20 mouse cellular contexts compared by ENCODE assay signal in the genomic region with DNA sequence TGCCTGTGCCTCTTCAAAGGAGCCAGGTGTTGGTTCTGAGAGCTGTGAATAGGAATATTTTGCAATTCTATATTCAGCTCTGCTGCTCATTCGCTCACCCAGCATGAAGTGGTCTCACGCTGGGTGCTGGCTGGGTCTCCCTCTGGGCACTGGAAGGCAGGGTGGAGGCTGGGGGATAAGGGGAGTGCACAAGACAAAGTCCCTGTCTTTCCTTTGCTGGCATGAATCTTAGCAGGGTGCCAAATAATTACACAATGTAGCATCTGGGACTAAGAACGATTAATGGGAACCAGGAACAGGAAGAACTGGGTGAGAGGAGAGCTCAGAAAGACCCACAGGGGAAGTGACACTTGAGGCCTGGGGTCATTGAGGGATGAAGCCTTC. TPM values are rescaled to one million over a fixed set of nuclear protein-coding genes. Genes with fewer than 3 reads are reported as not detected.
DNase-seq lines count a peak whose midpoint lies in the region; ATAC-seq and TF ChIP-seq lines count a peak whose summit lies in the region.
"Had no signal": no experiment of that assay in that cellular context is flagged by ENCODE, and none has a peak within 500 bp of the region (broad histone marks: within the 10 kb centered on the region; RNA-seq: fewer than 3 reads in every experiment).

No protein-coding gene starts in this region.

- peak overlapping the region; percentile 97; the same call in 1 of the 2 replicates for H3K27ac ChIP-seq in heart, adult 2 months
- no peak overlapping the region for H3K27ac ChIP-seq in neural tube, embryonic 13.5 days (replicated peaks)

- no peak overlapping the region for H3K4me2 ChIP-seq in neural tube, embryonic 13.5 days
- H3K4me2 ChIP-seq: hindbrain, embryonic 15.5 days; limb, embryonic 15.5 days; lung, embryonic 14.5 days had no signal

- no peaks in the 10 kb centered on the region for H3K79me2 ChIP-seq in heart, adult 2 months (replicated peaks; ENCODE audit: control insufficient read depth, insufficient read depth, low read length)

- H3K9ac ChIP-seq in heart, adult 2 months (ENCODE audit: low read depth, low read length): no peak overlapping the region
- 0 out of 2 replicates have a peak overlapping the region, but pooled peaks have one; percentile 94 for H3K9ac ChIP-seq in neural tube, embryonic 13.5 days
- H3K9ac ChIP-seq: hindbrain, embryonic 15.5 days; lung, embryonic 14.5 days had no signal

- TF ChIP-seq CTCF in heart, adult 2 months (IDR thresholded peaks at IDR 0.05): no peak

- ATAC-seq in neural tube, embryonic 13.5 days (ENCODE audit: low read depth): no peak
- no peak for ATAC-seq in frontal cortex, adult (ENCODE audit: low TSS enrichment)
- ATAC-seq: CD4-positive, CD25-positive, alpha-beta regulatory T cell, adult 4 months had no signal

- DNase-seq in heart, adult 2 months: no peak
- no peak for DNase-seq in heart, postnatal 25 days (ENCODE audit: low spot score)
- no peak for DNase-seq in neural tube, embryonic 10.5 days (ENCODE audit: extremely low spot score, low spot score)
- DNase-seq in gonadal fat pad, adult 2 months (ENCODE audit: low read depth): peak; percentile 59
- no peak for DNase-seq in layer of hippocampus, adult 9-11 months
- DNase-seq: adrenal gland, postnatal 36 days; cerebellum, adult 8-10 months; kidney, adult 18-20 months; lung, embryonic 14.5 days; right cerebral cortex, postnatal 4 days; thymus, adult 2 months had no signal

- no peak overlapping the region for H3K4me3 ChIP-seq in heart, adult 2 months
- no peak overlapping the region for H3K4me3 ChIP-seq in neural tube, embryonic 13.5 days
- H3K4me3 ChIP-seq: hindbrain, embryonic 15.5 days; left cerebral cortex, adult 2 months; limb, embryonic 15.5 days had no signal

- no peak for TF ChIP-seq POLR2A in heart, adult 2 months (IDR thresholded peaks at IDR 0.05; ENCODE audit: insufficient read depth, low read depth, low read length)

- WGBS in heart, adult 2 months: 60% methylated on average over 3 of the region's 3 CpGs
- 63% methylated on average over 3 of the region's 3 CpGs for WGBS in neural tube, embryonic 13.5 days

- H3K4me1 ChIP-seq in heart, adult 2 months (ENCODE audit: control insufficient read depth, insufficient read depth, low read length): peaks cover 8% of the 10 kb centered on the region
- H3K4me1 ChIP-seq in neural tube, embryonic 13.5 days (replicated peaks): peaks cover 23% of the 10 kb centered on the region

- intact Hi-C loops in heart, adult 2 months (cut with DNase I): no loop called here
- intact Hi-C loops in heart, postnatal 25 days (cut with DNase I): no loop called here

- H3K9me3 ChIP-seq in neural tube, embryonic 13.5 days: no peaks in the 10 kb centered on the region
- H3K9me3 ChIP-seq: hindbrain, embryonic 15.5 days; limb, embryonic 15.5 days had no signal

- H3K27me3 ChIP-seq in heart, adult 2 months (ENCODE audit: control insufficient read depth, insufficient read depth, low read length): no peaks in the 10 kb centered on the region
- H3K27me3 ChIP-seq in neural tube, embryonic 13.5 days: no peaks in the 10 kb centered on the region
- H3K27me3 ChIP-seq: hindbrain, embryonic 15.5 days; limb, embryonic 15.5 days had no signal

- no peak for TF ChIP-seq EP300 in heart, adult 2 months (IDR thresholded peaks at IDR 0.05; ENCODE audit: insufficient read depth, low read depth, low read length)

- no peaks in the 10 kb centered on the region for H3K36me3 ChIP-seq in heart, adult 2 months (ENCODE audit: control insufficient read depth, insufficient read depth, low read length)
- peaks cover 20% of the 10 kb centered on the region for H3K36me3 ChIP-seq in neural tube, embryonic 13.5 days

RNA-seq across cellular contexts. Expression of a gene that starts 1.4 kb away (rescaled TPM):
- 10 to 100 TPM; 43.9 to 45.1 TPM for total RNA-seq in heart, adult 2 months (2021)
- 83.3 and 95.0 TPM in 2 replicates for polyA plus RNA-seq in heart, adult 2 months (2012; rRNA removed)
- 10 to 100 TPM; 53.4 to 57.6 TPM for total RNA-seq in heart, postnatal 25 days (2021)
- 119 and 120 TPM in 2 replicates for polyA plus RNA-seq in neural tube, embryonic 13.5 days (2015; fragmentation: Nextera tagmentation; extraction: Ambion mirVana)
- polyA plus RNA-seq in gonadal fat pad, adult 2 months (2012; rRNA removed): 251 and 287 TPM in 2 replicates

RNA-seq across cellular contexts. Expression of a gene that starts 3.2 kb away (rescaled TPM):
- total RNA-seq in heart, adult 2 months (2021): not detected
- polyA plus RNA-seq in heart, adult 2 months (2012; rRNA removed): 0.21 TPM in 1 of 2 replicates, not detected in the other
- total RNA-seq in heart, postnatal 25 days (2021): under 1 TPM in 1 of 2 experiments, not detected in 1; 0.31 TPM
- polyA plus RNA-seq in neural tube, embryonic 13.5 days (2015; fragmentation: Nextera tagmentation; extraction: Ambion mirVana): 0.14 TPM in 2 replicates
- 0.15 and 0.28 TPM in 2 replicates for polyA plus RNA-seq in gonadal fat pad, adult 2 months (2012; rRNA removed)
- polyA plus RNA-seq: stomach, embryonic 14.5 days had no signal

RNA-seq across cellular contexts. Expression of a gene that starts 6.4 kb away (rescaled TPM):
- 1 to 10 TPM; 1.1 to 1.7 TPM for total RNA-seq in heart, adult 2 months (2021)
- polyA plus RNA-seq in heart, adult 2 months (2012; rRNA removed): 2.2 and 6.4 TPM in 2 replicates
- total RNA-seq in heart, postnatal 25 days (2021): 1 to 10 TPM in 1 of 2 experiments, under 1 TPM in 1; 0.94 to 1.5 TPM
- polyA plus RNA-seq in neural tube, embryonic 13.5 days (2015; fragmentation: Nextera tagmentation; extraction: Ambion mirVana): 0.54 and 1.2 TPM in 2 replicates
- polyA plus RNA-seq in gonadal fat pad, adult 2 months (2012; rRNA removed): 5.8 and 5.9 TPM in 2 replicates

RNA-seq across cellular contexts. Expression of a gene that starts 7.4 kb away (rescaled TPM):
- total RNA-seq in heart, adult 2 months (2021): under 1 TPM in 1 of 2 experiments, not detected in 1; 0.05 TPM
- polyA plus RNA-seq in heart, adult 2 months (2012; rRNA removed): 0.12 TPM in 2 replicates
- not detected for total RNA-seq in heart, postnatal 25 days (2021)
- polyA plus RNA-seq in neural tube, embryonic 13.5 days (2015; fragmentation: Nextera tagmentation; extraction: Ambion mirVana): not detected in 2 replicates
- polyA plus RNA-seq in gonadal fat pad, adult 2 months (2012; rRNA removed): 0.20 and 0.39 TPM in 2 replicates
- total RNA-seq: left cerebral cortex, adult 2 months had no signal
- polyA plus RNA-seq: large intestine, adult 2 months; limb, embryonic 15.5 days; lung, embryonic 14.5 days; neural tube, embryonic 14.5 days; stomach, embryonic 14.5 days had no signal

RNA-seq across cellular contexts. Expression of a gene that starts 16.1 kb away (rescaled TPM):
- total RNA-seq in heart, adult 2 months (2021): 10 to 100 TPM; 14.7 to 18.2 TPM
- polyA plus RNA-seq in heart, adult 2 months (2012; rRNA removed): 29.5 and 32.9 TPM in 2 replicates
- 10 to 100 TPM; 16.5 to 16.8 TPM for total RNA-seq in heart, postnatal 25 days (2021)
- 62.7 and 63.6 TPM in 2 replicates for polyA plus RNA-seq in neural tube, embryonic 13.5 days (2015; fragmentation: Nextera tagmentation; extraction: Ambion mirVana)
- polyA plus RNA-seq in gonadal fat pad, adult 2 months (2012; rRNA removed): 31.1 and 32.0 TPM in 2 replicates
